Mouse (Mus musculus) small intestine, adult 2 months (tissue): ENCODE measurements around the gene Exoc1. TPM values are rescaled to one million over a fixed set of nuclear protein-coding genes. Genes with fewer than 3 reads are reported as not detected.

Experiments used
- H3K27ac ChIP-seq: fragments of 200-500 bp; 2 replicates; pipeline ENCODE4 v1.5.1; 2012; ENCODE audit warnings: low read depth, low read length, control low read depth, inconsistent platforms; ENCODE audit not compliant: insufficient read depth
- H3K27me3 ChIP-seq: fragments of 200-500 bp; 2 replicates; pipeline ENCODE4 v1.6.1; 2012; ENCODE audit warnings: mild to moderate bottlenecking, moderate library complexity, low read length, inconsistent platforms; ENCODE audit not compliant: control insufficient read depth, insufficient read depth
- H3K36me3 ChIP-seq: fragments of 200-500 bp; 2 replicates; pipeline ENCODE4 v1.6.1; 2012; ENCODE audit warnings: mild to moderate bottlenecking, low read length, control low read depth, inconsistent platforms; ENCODE audit not compliant: control insufficient read depth, insufficient read depth
- H3K4me1 ChIP-seq: fragments of 200-500 bp; 2 replicates; pipeline ENCODE4 v1.6.1; 2012; ENCODE audit warnings: low read length, inconsistent platforms, mixed read lengths; ENCODE audit not compliant: control insufficient read depth, insufficient read depth, insufficient read length
- H3K4me3 ChIP-seq: fragments of 200-500 bp; 2 replicates; pipeline ENCODE4 v1.5.1; 2012; ENCODE audit warnings: low read depth, mild to moderate bottlenecking, control low read depth, inconsistent platforms, low read length, moderate library complexity
- CTCF ChIP-seq: fragments of 200-500 bp; IDR thresholded peaks from 2 replicates; pipeline ENCODE4 v1.5.1; 2012; ENCODE audit warnings: low read depth, mild to moderate bottlenecking, control low read depth, inconsistent platforms, low read length, moderate library complexity, mixed read lengths; ENCODE audit not compliant: insufficient replicate concordance, insufficient read length; ENCODE audit errors: extremely low read depth
- POLR2A ChIP-seq: fragments of 200-500 bp; IDR thresholded peaks from 2 replicates; pipeline ENCODE4 v1.6.1; 2012; ENCODE audit warnings: low read depth, mild to moderate bottlenecking, control low read depth, inconsistent platforms, low read length, moderate library complexity
- WGBS: fragments of 180-500 bp; shearing (Covaris S2); methylation state at CpG from one replicate; pipeline ENCODE4 v1.1.7; 2018; 5-methylcytosine and 5-hydroxymethylcytosine counted together
- polyA plus RNA-seq: library from polyadenylated mRNA; depleted of rRNA; stranded (reverse); fragments of >200 nt; gene quantifications from 2 replicates; pipeline ENCODE4 v1.2.3, GENCODE M21; 2012

Exoc1 gene
- polyA plus RNA-seq, 1 experiment: 17.9 TPM

GRCm38 (mm10) chr5:76565321-76565720 is 36.2 kb downstream of the Exoc1 start:
- Histone ChIP-seq H3K4me3 (no peak overlapping the region), H3K4me1 (no peaks in the 10 kb centered on the region), H3K27me3 (no peaks in the 10 kb centered on the region), H3K36me3 (peaks cover 53% of the 10 kb centered on the region), H3K27ac (no peak overlapping the region)
- 37% methylated on average over 3 of the region's 3 CpGs for WGBS
- TF ChIP-seq CTCF (peak; percentile 100), POLR2A (no peak)

GRCm38 (mm10) chr5:76574251-76574650 is 45.1 kb downstream of the Exoc1 start:
- TF ChIP-seq CTCF: no peak
- TF ChIP-seq POLR2A: no peak
- Histone ChIP-seq H3K4me1 (no peaks in the 10 kb centered on the region), H3K27me3 (no peaks in the 10 kb centered on the region), H3K27ac (no peak overlapping the region), H3K36me3 (peaks cover 16% of the 10 kb centered on the region), H3K4me3 (no peak overlapping the region)
- 72% methylated on average over 7 of the region's 7 CpGs for WGBS

- WGBS: 78% methylated on average over 3 of the region's 3 CpGs
- no peak for TF ChIP-seq POLR2A
These were observed 47.9 kb downstream of the Exoc1 start for GRCm38 (mm10) chr5:76577026-76577425.

GRCm38 (mm10) chr5:76585378-76585777 is 56.3 kb downstream of the Exoc1 start:
- Histone ChIP-seq H3K27me3 (no peaks in the 10 kb centered on the region), H3K4me3 (no peak overlapping the region), H3K27ac (no peak overlapping the region), H3K4me1 (no peaks in the 10 kb centered on the region), H3K36me3 (no peaks in the 10 kb centered on the region)
- WGBS: 86% methylated on average over 2 of the region's 2 CpGs
- TF ChIP-seq POLR2A (no peak), CTCF (no peak)

More at GRCm38 (mm10) chr5:76577026-76577425, 47.9 kb downstream of the Exoc1 start:
- H3K36me3 ChIP-seq: no peaks in the 10 kb centered on the region
- H3K27ac ChIP-seq: no peak overlapping the region
- no peaks in the 10 kb centered on the region for H3K27me3 ChIP-seq
- H3K4me1 ChIP-seq: no peaks in the 10 kb centered on the region
- no peak overlapping the region for H3K4me3 ChIP-seq

- no peaks in the 10 kb centered on the region for H3K27me3 ChIP-seq
- 0 out of 2 replicates have a peak within 1 kb of the TSS, but pooled peaks have one; percentile 9 for H3K27ac ChIP-seq
- H3K36me3 ChIP-seq: peaks cover 6% of the 10 kb centered on the region
- peak; percentile 94 for TF ChIP-seq CTCF
- no peak for TF ChIP-seq POLR2A
- peak within 1 kb of the TSS; percentile 73 for H3K4me3 ChIP-seq
- H3K4me1 ChIP-seq: no peaks in the 10 kb centered on the region
- WGBS: under 1% methylated on average over 87 of the region's 92 CpGs
These were observed 59.6 kb downstream of the Exoc1 start, which contains the start of gene Cep135 for GRCm38 (mm10) chr5:76588551-76589283. TSS of gene Cep135 (plus strand) at chr5:76588698.

GRCm38 (mm10) chr5:76589311-76589710 is 60.2 kb downstream of the Exoc1 start:
- WGBS: 6% methylated on average over 7 of the region's 7 CpGs
- Histone ChIP-seq H3K4me1 (no peaks in the 10 kb centered on the region), H3K36me3 (peaks cover 9% of the 10 kb centered on the region), H3K27me3 (no peaks in the 10 kb centered on the region), H3K4me3 (peak overlapping the region; percentile 73), H3K27ac (0 out of 2 replicates have a peak overlapping the region, but pooled peaks have one; percentile 9)
- no peak for TF ChIP-seq POLR2A
- no peak for TF ChIP-seq CTCF

GRCm38 (mm10) chr5:76590009-76590408 is 60.9 kb downstream of the Exoc1 start:
- WGBS: 80% methylated on average over 2 of the region's 2 CpGs
- TF ChIP-seq CTCF (no peak), POLR2A (no peak)
- peaks cover 14% of the 10 kb centered on the region for H3K36me3 ChIP-seq

More at GRCm38 (mm10) chr5:76590009-76590408, 60.9 kb downstream of the Exoc1 start:
- Histone ChIP-seq H3K27me3 (no peaks in the 10 kb centered on the region), H3K4me1 (no peaks in the 10 kb centered on the region), H3K27ac (no peak overlapping the region), H3K4me3 (no peak overlapping the region)
